Mouse (Mus musculus) left cerebral cortex, postnatal 25 days (tissue): ENCODE measurements at regions not wholly inside any gene's neighbourhood (a gene's known extent, or its start where the extent isn't known, plus 50 kb on each side); places are given as distances from the start of the nearest gene placed in this dataset.

Experiments used
- DNase-seq, 2 experiments: peaks; one replicate each; pipeline ENCODE4 v3.0.0; 2022; ENCODE audit warnings: low spot score in 2 of 2, mixed read lengths in 1 of 2
- intact Hi-C: fragments of 180-260 bp; cut with DNase I; formaldehyde crosslinking; loops from one replicate; pipeline ENCODE4 v1.15.1; 2025

- DNase-seq = peak in 1 of 2 experiments; percentile 18
- intact Hi-C loops = loop anchor here (10.0 kb wide), 1 partner anchor 572 kb away; the partner anchor contains the start of gene Sema5a
These were observed 71.4 kb downstream of the Fam173b start for GRCm38 (mm10) chr15:31673038-31673437.

- peak; percentile 9 to 28 for DNase-seq
- intact Hi-C loops = loop anchor here (10.0 kb wide), 1 partner anchor 568 kb away; the partner anchor contains the start of gene Sema5a
These were observed 75.1 kb downstream of the Fam173b start for GRCm38 (mm10) chr15:31676771-31677191.

GRCm38 (mm10) chr15:31693109-31693508 lies 91.5 kb downstream of the Fam173b start:
- intact Hi-C loops = no loop called here
- DNase-seq = no peak

GRCm38 (mm10) chr15:31694877-31695671 lies 93.4 kb downstream of the Fam173b start:
- DNase-seq = no peak
- intact Hi-C loops = no loop called here

GRCm38 (mm10) chr15:31703400-31703799 lies 101.7 kb downstream of the Fam173b start:
- intact Hi-C loops = no loop called here
- DNase-seq = no peak

GRCm38 (mm10) chr15:31707416-31707815 lies 105.8 kb downstream of the Fam173b start:
- no peak for DNase-seq
- intact Hi-C loops = no loop called here

- no peak for DNase-seq
- intact Hi-C loops = no loop called here
These were observed 119.4 kb downstream of the Fam173b start for GRCm38 (mm10) chr15:31721019-31721418.

GRCm38 (mm10) chr15:31722429-31722828 lies 120.8 kb downstream of the Fam173b start:
- DNase-seq = no peak
- intact Hi-C loops = no loop called here

- intact Hi-C loops = no loop called here
- DNase-seq = no peak
These were observed 122.6 kb downstream of the Fam173b start for GRCm38 (mm10) chr15:31724252-31724651.

- no peak for DNase-seq
- intact Hi-C loops = no loop called here
These were observed 127.5 kb downstream of the Fam173b start for GRCm38 (mm10) chr15:31729133-31729532.

GRCm38 (mm10) chr15:31741686-31742085 lies 140.0 kb downstream of the Fam173b start:
- no peak for DNase-seq
- intact Hi-C loops = no loop called here

- no peak for DNase-seq
- intact Hi-C loops = no loop called here
These were observed 142.9 kb downstream of the Fam173b start for GRCm38 (mm10) chr15:31744570-31744969.

- intact Hi-C loops = no loop called here
- no peak for DNase-seq
These were observed 151.0 kb downstream of the Fam173b start for GRCm38 (mm10) chr15:31752632-31753031.

- DNase-seq = no peak
These were observed 152.1 kb downstream of the Fam173b start for GRCm38 (mm10) chr15:31753578-31754281.

GRCm38 (mm10) chr15:31768959-31769844 lies 167.6 kb downstream of the Fam173b start:
- intact Hi-C loops = no loop called here
- peak in 1 of 2 experiments; percentile 31 for DNase-seq

More at GRCm38 (mm10) chr15:31753578-31754281, 152.1 kb downstream of the Fam173b start:
- intact Hi-C loops = no loop called here

- intact Hi-C loops = no loop called here
- DNase-seq = no peak
These were observed 181.4 kb downstream of the Fam173b start for GRCm38 (mm10) chr15:31783081-31783480.

GRCm38 (mm10) chr15:31785022-31785421 lies 183.4 kb downstream of the Fam173b start:
- no peak for DNase-seq
- intact Hi-C loops = no loop called here

- DNase-seq = peak; percentile 45 to 94
- intact Hi-C loops = loop anchor here (2.0 kb wide), 1 partner anchor 204 kb away; no protein-coding TSS in a partner anchor
These were observed 197.2 kb downstream of the Fam173b start for GRCm38 (mm10) chr15:31798863-31799262.

GRCm38 (mm10) chr15:31805522-31805921 lies 203.9 kb downstream of the Fam173b start:
- DNase-seq = no peak
- intact Hi-C loops = no loop called here

GRCm38 (mm10) chr15:31815551-31815950 lies 213.9 kb downstream of the Fam173b start:
- peak in 1 of 2 experiments; percentile 9 for DNase-seq
- intact Hi-C loops = no loop called here
